Mouse (Mus musculus) layer of hippocampus, adult 18-20 months (tissue): ENCODE results near the gene Gtpbp10. TPM values are rescaled to one million over a fixed set of nuclear protein-coding genes. Genes with fewer than 3 reads are reported as not detected.
A peak's percentile ranks its signal among the peaks of the same experiment; 100 is the strongest.

Experiments
- DNase-seq, 2 experiments: peaks; one replicate each; pipeline ENCODE4 v3.0.0; 2022; ENCODE audit warnings: low spot score in 2 of 2
- long read RNA-seq: library from polyadenylated mRNA; stranded (forward); transcript quantifications from one replicate; pipeline ENCODE4 v2.0.0, GENCODE M21; 2021
- total RNA-seq, 2 experiments: library from RNA; stranded (reverse); gene quantifications; 2 replicates each; pipeline ENCODE4 v1.2.3; 2021

The Gtpbp10 gene
- 10 to 100 TPM in 1 of 2 experiments, 1 to 10 TPM in 1; 9.8 to 10.5 TPM for total RNA-seq
- long read RNA-seq, transcript Gtpbp10-202 (10 exons, 2,972 nt) = major isoform, 5 of 9 reads
- long read RNA-seq, partial matches to known transcripts = 2 of 9 reads
- long read RNA-seq, other reads (novel, unspliced or antisense) = 2 of 9 reads

DNA sequence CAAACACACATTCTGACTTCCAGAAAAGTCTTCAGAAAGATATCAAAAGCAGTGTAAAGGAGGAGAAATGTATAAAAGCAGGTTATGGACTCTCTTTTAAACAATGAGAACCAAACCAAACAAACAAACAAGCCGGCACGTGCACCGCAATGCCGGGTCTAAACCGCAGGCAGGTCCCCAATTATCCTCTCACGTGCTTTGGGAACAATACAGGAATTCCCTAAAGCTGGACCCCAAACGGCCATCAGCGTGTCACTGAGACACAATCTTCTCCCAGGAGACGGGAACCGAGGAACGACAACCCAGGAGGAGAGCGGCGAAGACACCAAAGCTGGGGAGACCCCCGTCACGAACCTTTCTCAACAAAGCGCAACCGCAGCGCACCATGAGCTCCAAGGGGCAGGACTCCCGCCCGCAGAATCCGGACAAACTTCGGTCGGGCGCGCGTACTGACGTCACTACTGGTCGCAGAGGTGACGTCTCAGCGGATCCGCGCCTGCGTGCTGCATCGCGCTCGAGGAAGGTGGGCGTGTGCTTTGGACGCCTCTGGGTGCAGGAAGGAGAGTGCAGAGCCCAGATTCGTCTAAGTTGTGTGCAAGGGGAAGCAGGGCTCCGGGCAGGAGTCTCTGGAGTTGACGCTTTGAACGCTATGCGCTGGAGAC, at the start of gene Gtpbp10:
Gene Gtpbp10 (minus strand): TSS at position 460 of the 662 bp plus-strand sequence.
- peak; percentile 89 to 92 for DNase-seq

DNA sequence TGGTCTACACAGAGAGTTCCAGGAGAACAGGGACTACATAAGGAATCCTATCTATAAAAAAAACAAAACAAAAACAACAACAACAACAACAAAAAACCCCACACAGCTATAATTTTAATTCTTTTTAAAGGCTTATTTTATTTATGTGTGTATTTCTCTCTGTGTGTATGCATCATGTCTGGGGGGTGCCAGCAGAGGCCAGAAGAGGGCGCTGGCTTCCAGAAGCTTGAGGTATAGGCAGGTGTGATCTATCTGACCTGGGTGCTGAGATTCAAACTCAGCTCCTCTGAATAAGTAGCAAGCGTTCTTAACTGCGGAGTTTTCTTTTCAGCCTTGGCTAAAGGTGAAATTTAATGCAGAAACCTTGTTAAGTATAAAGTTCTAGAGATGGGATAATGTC, 28.3 kb upstream of the Gtpbp10 start:
- no peak for DNase-seq

DNA sequence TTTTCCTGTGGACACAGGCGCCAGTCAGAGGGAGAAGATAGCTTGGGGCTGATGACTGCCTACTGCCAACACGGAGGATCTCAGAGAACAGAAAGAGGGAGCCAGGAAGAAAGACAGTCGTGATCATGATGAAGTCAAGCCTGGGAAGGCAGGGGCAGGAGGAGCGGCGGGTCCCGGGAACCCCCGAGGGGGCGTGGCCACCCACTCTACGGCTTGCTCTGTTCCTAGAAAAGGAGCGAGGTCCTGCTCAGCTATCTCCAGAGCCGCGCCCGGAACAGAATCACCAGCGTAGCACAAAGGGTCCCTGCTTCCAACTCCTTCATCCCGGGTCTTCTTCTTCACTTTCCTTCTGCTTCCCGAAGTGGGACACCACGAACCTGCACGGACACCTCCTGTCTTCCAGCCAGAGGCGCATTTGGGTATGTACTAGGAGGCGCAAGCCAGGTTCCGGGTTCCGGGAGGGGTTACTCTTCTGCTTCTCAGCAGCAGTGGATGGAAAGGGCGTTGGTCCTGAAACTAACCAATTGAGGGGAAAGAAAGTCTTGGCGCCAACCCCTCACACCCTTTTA, 14.5 kb upstream of the Gtpbp10 start, which contains the start of gene Gm8773:
Gene Gm8773 (plus strand): TSS at position 51 of the 569 bp plus-strand sequence.
- no peak for DNase-seq

DNA sequence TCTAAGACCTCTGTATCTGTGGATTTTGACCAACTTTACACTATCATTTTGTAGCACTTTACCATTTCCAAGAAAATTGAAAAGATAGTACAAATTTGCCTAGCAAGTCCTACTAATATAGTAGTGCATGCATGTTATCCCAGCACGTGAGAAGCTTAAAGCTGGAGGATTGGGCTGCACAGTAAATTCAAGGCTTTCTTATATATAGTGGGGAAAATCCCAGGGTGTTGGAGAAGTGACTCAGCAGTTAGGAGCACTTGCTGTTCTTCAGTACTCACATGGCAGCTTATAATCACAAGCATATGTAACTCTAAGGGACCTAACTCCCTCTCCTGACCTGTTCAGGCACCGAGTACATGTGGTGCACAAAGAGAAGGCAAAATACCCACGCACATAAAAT, 3.1 kb upstream of the Gtpbp10 start:
- DNase-seq = no peak

DNA sequence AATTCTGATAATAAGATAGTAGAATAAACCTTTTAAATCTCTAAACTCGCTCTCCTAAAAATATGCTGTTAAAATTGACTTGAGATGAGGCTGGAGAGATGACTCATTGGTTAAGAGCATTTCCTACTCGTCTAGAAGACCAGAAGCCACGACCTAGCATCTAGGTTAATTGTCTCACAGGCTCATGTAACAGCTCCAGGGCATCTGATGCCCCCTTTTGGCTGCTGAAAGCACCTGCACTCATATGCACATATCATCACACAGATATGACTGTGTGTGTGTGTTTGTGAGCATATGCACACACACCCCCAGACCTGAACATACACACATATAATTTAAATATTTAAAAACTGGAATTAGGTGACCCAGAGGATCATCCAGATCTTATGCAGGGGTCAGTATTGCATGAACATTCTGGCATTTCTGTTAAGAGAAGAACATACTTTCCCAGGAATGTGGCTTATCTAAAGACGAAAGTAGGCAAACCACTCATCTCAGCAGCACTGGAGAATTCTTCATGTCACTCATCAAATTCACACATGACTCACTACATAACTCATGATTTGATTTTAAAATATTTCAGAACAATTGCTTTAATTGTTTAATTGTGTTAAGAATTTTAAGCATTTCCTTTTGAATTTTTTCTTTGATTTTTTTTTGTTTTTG, 1.8 kb upstream of the Gtpbp10 start:
- no peak for DNase-seq

DNA sequence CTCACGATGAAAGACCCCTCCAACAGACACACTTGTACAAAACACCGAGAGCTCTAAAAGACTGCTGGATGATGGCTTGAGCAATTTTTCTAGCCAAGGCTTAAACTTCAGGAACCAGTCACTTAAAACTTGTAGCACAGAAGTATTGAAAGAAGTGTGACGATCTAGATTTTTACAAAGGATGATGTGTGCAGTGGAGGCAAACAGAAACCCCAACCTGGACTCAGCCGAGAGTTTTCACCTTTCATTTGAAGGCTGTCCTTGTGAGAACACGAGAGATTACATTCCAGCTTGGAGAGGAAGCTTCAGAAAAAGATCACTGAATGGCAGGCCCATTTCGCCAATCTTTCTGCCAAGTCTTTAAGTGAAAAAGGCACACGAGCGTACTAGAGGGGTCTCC, 460 bp upstream of the Gtpbp10 start:
- DNase-seq = no peak

DNA sequence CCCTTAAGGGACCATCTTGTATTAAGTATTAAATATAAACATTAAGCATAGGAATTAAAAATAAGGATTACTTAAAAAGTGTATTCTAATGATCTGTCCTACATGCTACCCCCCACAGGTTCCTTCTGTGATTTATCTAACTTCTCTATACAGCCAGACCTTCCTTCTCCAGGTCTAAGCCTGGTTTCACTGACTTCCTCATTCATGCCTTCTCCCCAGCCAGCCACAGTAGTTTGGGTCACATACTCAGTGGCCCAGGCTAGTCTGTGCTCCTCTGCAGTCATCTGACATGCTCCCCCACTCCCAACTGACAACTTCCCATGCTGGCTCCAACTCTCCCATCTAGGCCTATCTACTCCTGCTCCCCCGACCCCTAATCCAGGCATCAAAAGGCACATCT, 8.2 kb downstream of the Gtpbp10 start:
- DNase-seq = no peak

DNA sequence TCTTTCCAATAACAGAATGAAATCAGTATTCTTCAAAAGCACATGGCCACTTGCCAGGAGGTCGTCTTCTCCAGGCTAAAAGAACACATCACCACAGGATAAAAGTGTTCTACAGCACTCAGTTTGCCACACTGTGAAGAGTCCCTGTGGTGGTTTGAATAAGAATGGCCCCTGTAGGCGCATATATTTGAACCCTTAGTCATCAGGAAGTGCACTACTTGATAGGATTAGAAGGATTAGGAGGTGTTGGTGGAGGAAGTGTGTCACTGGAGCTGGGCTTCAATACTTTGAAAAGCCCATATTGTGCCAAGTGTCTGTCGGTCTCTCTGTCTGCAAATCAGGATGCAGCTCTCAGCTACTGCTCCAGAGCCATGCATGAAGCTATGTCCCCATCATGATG, 19.0 kb downstream of the Gtpbp10 start:
- DNase-seq = no peak

DNA sequence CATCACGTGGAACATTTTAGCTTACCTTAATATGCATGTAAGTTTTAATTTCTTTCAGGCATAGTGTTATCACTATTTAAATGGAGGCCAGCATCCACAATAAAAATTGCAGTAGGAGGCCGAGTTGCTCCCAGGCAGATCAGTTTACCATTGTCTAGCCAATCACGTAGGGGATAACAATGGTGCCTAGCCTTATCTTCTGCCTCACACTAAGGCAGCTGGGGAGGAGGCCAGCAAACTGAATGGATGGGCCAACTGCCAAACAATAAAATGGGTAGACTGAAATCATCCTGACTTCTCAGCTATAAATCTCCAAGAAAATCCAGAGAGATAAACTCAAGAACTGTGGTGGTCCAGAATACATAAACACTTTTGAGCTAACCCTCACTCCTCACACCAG, 19.6 kb downstream of the Gtpbp10 start:
- DNase-seq = no peak

DNA sequence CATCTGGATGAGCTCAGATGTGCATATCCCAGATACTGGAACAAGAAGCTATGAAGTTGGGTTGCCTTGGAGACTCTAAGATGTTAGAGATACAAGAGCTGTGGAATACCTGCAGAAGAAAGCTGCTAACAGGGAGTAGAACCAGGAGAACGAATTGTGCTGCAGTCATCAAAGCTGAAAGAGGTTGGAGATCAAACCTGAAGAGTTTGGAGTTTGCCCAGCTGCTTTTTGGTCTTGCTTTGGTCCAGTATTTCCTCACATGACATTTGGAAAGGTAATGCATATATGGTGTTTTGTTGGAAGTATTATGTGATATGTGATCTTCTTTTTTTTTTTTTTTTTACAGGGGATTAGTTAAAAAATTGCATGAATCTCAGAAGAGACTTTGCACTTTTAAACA, 23.2 kb downstream of the Gtpbp10 start:
- DNase-seq = no peak

DNA sequence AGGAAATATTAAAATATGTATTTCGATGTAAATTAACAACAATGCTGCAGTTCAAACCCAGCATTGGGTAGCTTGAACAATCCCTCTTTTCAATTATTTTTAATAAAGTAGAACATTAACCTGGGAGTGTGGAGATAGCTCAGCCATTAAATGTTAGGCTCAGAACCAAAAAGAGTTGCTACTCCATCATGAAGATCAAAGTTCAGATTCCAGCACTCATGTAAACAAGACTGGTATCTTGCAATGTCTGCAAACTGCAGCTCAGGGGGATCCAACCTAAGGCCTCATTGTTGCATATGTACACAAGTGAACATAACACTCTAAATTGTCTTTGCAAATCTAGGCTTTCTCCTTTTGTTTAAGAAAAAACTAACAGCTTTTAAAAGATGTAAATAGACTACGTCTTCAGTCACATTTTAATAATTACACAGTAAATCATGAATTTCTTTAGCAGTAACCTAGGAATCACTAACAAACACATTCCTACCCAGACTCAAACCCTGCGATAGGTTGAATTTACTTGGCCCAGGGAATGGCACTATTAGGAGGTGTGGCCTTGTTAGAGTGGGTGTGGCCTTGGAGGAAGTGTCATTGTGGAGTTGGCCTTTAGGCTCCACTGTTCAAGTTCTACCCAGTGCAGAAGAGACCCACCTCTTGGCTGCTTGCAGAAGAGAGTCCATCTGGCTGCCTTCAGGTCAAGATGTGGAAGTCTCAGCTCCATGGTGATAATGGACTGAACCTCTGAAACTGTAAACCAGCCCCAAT, 25.5 kb downstream of the Gtpbp10 start:
- DNase-seq = no peak

DNA sequence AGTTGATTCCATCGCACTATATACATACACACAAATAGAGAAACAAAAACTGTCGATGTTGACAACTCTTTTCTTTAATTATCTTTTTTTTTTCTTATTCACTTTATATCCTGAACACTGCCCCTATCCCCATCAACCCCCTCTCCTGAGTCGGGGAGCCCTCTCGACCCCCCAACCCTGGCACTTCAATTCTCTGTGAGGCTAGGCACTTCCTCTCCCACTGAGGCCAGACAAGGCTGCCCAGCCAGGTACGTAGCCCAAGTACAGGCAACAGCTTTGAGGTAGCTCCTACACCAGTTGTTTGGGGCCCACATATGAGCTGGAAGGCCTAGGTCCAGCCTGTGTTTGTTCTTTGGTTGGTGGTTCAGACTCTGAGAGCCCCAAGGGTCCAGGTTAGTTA, 43.9 kb downstream of the Gtpbp10 start:
- no peak for DNase-seq

DNA sequence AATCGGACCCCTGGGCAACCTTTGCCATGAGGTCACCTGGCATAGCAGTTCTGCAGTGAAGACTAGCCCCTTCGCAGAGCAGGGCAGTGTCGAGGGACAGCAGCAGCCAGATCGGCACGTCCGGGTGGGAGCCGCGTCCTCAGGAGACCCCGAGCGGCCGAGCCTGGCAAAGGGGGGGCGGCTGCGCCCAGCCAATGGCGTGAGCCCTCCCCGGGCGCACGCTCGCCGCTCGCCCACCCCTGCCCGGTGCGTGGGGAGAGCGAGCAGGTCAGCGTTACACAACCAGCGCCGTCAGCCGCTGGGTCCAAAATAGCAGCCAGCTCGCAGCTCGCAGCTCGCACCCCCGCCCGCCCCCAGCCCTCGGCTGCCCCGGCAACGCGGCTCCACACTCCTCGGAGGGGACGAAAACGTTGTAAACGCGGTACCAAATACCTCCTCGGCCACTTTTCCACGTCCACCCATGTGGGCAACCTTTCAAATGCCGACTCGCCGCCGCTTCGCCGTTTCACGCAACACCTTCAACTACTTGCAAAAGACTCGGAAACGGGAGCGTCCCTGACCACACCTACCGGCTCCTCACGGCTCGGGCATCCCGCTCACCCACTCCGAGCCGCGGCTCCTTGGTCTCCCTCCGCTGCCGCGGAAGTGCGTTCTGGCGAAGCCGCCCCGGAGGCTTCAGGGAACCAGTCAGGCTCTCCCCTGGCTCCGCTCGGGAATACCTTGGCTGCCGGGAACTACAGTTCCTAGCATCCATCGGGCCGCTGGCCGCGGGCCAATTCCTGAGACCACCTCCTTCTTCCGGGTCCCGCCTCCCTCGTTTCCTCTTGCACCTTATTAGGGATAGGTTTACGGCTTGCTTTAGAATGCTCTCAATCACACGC, 44.9 kb downstream of the Gtpbp10 start, which contains the start of gene Cldn12:
Gene Cldn12 (minus strand): TSS at position 763 of the 881 bp plus-strand sequence.
- peak; percentile 95 to 98 for DNase-seq

DNA sequence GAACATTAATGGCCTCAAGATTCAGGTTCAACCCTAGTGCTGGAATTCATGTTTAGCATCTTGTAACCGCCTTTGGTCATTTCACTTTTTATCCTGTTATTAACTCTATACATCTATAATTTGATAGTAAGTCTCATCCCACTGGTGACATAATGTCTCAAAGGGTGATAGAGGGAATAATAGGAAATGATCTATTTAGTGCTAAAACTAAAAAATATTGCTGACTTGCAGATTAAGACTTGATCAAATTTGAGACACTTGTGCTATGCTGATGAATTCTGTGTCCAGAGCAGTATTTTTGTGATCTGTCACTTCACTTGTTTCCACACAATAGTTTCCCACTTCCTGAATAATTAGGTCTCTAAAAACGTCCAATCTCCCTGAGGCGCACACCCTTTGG, 47.9 kb downstream of the Gtpbp10 start:
- DNase-seq = no peak

DNA sequence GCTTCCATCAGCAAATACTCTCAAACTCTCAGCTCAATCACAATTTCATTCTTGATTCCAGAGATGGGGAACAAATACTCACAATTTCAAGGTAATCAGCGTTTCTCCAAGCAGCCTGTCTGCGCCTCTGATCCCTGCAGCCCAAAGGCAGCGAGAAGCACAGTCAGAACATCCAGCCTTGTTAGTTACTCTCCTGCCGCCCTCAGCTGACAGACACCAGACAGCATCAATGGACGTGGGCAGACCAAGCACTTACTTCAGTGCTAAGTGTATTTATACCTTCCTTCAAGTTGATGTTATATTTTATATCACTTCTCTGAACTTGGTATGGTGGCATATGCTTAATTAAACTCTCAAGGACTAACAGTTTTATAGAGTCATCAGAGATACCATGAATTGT, 48.3 kb downstream of the Gtpbp10 start:
- no peak for DNase-seq

DNA sequence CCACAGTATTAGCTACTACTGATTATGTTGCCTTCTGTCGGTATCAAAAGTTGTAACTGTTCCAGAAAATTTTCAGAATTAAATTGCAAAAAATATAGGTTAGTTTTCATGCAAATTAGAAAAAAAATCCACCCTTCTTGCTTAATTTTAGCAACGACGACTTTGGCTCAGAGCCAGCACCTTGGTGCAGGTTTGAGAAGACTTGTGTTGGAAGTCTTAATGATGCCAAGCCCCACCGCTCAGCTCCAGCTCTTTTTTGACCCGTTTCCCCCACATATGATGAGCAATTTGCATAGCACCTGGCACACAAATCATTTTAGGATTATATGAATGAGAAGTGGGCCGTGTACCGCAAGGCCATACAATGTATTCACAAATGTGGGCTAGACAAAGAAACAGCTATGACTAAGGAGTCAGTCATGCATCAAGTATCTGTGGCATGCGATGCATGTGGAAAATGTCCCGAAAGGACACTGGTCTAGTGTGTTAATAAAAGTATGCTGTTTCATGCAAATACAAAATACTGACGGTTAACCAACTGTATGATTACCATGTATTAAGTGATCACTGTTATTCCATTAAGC, 48.9 kb downstream of the Gtpbp10 start:
- DNase-seq = no peak

DNA sequence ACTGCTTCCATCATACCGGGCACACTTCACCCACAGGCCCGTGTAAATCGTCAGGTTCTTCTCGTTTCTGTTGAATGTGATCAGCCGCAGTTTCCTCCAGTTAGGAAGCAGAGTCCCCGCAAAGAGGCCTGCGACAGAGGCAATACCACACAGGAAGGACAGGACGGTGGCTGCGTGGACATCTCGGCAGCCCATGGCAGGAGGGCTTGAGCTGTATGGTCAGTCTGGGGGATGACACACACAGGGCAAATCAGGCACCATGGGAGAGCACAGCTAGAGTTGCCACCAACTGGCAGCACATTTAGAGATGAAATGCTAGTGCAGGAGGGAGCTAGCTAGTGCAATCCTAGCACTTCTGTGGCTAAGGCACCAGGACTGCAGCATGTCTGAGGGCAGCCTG, 51.1 kb downstream of the Gtpbp10 start:
- DNase-seq = no peak

DNA sequence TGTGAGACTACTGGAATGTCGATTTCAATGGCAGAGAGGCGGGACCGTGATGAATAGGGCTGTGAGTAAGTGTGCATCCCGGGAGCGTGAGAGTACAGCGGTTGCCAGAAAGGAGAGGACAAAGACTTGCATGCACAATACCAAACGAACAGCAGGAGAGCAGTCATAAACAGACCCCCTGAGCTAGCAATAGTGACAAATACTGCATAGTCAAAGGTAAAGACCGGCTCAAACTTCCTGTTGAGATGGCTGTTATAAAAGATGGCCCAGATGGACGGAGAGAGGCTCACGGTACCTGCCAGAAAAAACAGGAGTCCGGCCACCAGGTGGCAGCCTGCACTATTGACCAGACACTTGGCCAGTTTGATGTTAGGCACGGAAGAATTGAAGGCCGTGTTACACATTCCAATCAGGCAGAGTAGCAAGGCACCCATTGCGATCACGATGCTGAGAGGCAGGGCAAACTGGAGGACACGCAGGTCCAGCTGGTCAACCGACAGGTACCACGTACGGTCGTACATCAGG, 51.6 kb downstream of the Gtpbp10 start:
- peak in 1 of 2 experiments; percentile 63 for DNase-seq

DNA sequence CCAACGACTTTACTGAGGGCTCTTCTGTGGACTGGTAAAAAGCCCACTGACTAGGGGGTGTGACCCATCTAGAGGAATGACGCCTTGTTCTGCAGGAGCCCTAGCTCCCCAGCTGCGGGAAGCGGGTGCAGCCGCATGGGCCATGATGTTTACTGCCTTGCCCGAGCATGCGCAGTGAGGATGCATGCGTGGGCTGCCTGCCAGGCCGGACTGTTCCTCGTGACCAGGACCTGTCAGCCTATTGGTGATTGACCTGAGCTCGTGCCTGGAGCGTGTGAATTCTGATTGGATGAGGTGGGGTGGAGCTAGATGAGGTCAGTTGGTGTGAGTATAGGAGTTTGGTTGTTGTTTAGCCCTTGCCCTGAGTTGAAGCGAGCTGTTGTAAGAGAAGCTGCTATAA, 54.9 kb downstream of the Gtpbp10 start:
- no peak for DNase-seq

DNA sequence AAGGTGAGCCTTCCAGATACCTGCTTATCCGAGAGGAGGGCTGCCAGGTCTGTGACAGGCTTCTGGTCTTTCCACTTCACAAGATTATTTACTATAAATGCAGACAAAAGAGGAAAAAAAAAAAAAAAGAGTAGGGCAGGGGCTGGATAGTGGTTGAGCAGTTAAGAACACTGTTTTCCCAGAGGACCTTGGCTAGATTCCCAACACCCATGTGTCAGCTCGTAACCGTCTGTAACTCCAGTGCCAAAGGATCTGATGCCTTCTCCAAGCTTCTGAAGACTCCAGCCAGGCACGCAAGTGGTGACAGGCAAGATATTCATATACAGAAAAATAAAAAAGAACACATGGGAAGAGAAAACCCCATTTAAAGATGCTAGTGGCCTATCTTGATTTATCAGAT, 56.0 kb downstream of the Gtpbp10 start:
- no peak for DNase-seq
